Mouse (Mus musculus): ENCODE results near the gene Aplp1. TPM values are rescaled to one million over a fixed set of nuclear protein-coding genes. Genes with fewer than 3 reads are reported as not detected.
"Not testable (repeated sequence)": the region's sequence is repeated elsewhere in the genome, so short reads cannot be mapped to it uniquely, and the experiment has no call there.

Aplp1 gene
- 1,000 to 10,000 TPM; 1,244 to 1,325 TPM for total RNA-seq (2021)

- DNase-seq: peak; percentile 84 to 87
Observed at GRCm38 (mm10) chr7:30444971-30445751, at the start of gene Aplp1. Gene Aplp1 (minus strand): TSS chr7:30445535.

GRCm38 (mm10) chr7:30493401-30493931 lies 48.1 kb upstream of the Aplp1 start, which contains the start of gene Prodh2:
Gene Prodh2 (plus strand): TSS chr7:30493622.
- DNase-seq: no peak

- peak; percentile 65 to 66 for DNase-seq
Observed at GRCm38 (mm10) chr7:30492765-30493164, 47.4 kb upstream of the Aplp1 start.

GRCm38 (mm10) chr7:30490957-30491307 lies 45.6 kb upstream of the Aplp1 start:
- peak in 1 of 2 experiments; percentile 13 for DNase-seq

GRCm38 (mm10) chr7:30490251-30490956 lies 45.1 kb upstream of the Aplp1 start:
- DNase-seq: peak; percentile 43 to 52

- DNase-seq: no peak
Observed at GRCm38 (mm10) chr7:30484250-30484649, 38.9 kb upstream of the Aplp1 start.

- peak; percentile 29 to 36 for DNase-seq
Observed at GRCm38 (mm10) chr7:30477415-30478381, 32.4 kb upstream of the Aplp1 start.

GRCm38 (mm10) chr7:30476136-30476535 lies 30.8 kb upstream of the Aplp1 start:
- DNase-seq: not testable (repeated sequence)

GRCm38 (mm10) chr7:30474999-30475398 lies 29.7 kb upstream of the Aplp1 start:
- no peak for DNase-seq

- DNase-seq: peak in 1 of 2 experiments; percentile 30
Observed at GRCm38 (mm10) chr7:30472411-30472810, 27.1 kb upstream of the Aplp1 start.

- no peak for DNase-seq
Observed at GRCm38 (mm10) chr7:30464816-30465300, 19.5 kb upstream of the Aplp1 start.

GRCm38 (mm10) chr7:30463996-30464395 lies 18.7 kb upstream of the Aplp1 start:
- DNase-seq: no peak

GRCm38 (mm10) chr7:30463568-30463967 lies 18.2 kb upstream of the Aplp1 start:
- DNase-seq: no peak

GRCm38 (mm10) chr7:30459484-30459883 lies 14.1 kb upstream of the Aplp1 start:
- DNase-seq: no peak

GRCm38 (mm10) chr7:30457629-30458330 lies 12.4 kb upstream of the Aplp1 start, which contains the start of the genes Kirrel2 and Nphs1:
Gene Kirrel2 (minus strand): TSS chr7:30457690.
Gene Nphs1 (plus strand): TSS chr7:30458315.
- DNase-seq: peak; percentile 69 to 73

GRCm38 (mm10) chr7:30456911-30457628 lies 11.7 kb upstream of the Aplp1 start:
- DNase-seq: no peak

GRCm38 (mm10) chr7:30456487-30456886 lies 11.2 kb upstream of the Aplp1 start:
- DNase-seq: no peak

GRCm38 (mm10) chr7:30454259-30454658 lies 8.9 kb upstream of the Aplp1 start:
- DNase-seq: no peak

GRCm38 (mm10) chr7:30453766-30454165 lies 8.4 kb upstream of the Aplp1 start:
- no peak for DNase-seq

- no peak for DNase-seq
Observed at GRCm38 (mm10) chr7:30453327-30453726, 8.0 kb upstream of the Aplp1 start.

- no peak for DNase-seq
Observed at GRCm38 (mm10) chr7:30450241-30450640, 4.9 kb upstream of the Aplp1 start.

Data from layer of hippocampus, postnatal 36 days (tissue).